Mouse (Mus musculus): ENCODE data around the gene Unc45a.

Gene Unc45a

GRCm38 (mm10) chr7:80340793-80341192 lies at the start of gene Unc45a:
Gene Unc45a, minus strand, starts transcription at chr7:80341005.
- peak; percentile 86 for DNase-seq (ENCODE audit: low spot score)

GRCm38 (mm10) chr7:80387633-80388543 lies 47.1 kb upstream of the Unc45a start, which contains the start of gene Fes:
Gene Fes, minus strand, starts transcription at chr7:80387946.
- DNase-seq (ENCODE audit: low spot score) = peak; percentile 57

- peak; percentile 30 for DNase-seq (ENCODE audit: low spot score)
Observed at GRCm38 (mm10) chr7:80387033-80387632, 46.3 kb upstream of the Unc45a start.

GRCm38 (mm10) chr7:80386235-80386930 lies 45.6 kb upstream of the Unc45a start:
- DNase-seq (ENCODE audit: low spot score) = peak; percentile 91

GRCm38 (mm10) chr7:80382919-80383318 lies 42.1 kb upstream of the Unc45a start:
- no peak for DNase-seq (ENCODE audit: low spot score)

- DNase-seq (ENCODE audit: low spot score) = no peak
Observed at GRCm38 (mm10) chr7:80379531-80379930, 38.7 kb upstream of the Unc45a start.

- peak; percentile 70 for DNase-seq (ENCODE audit: low spot score)
Observed at GRCm38 (mm10) chr7:80377471-80377870, 36.7 kb upstream of the Unc45a start.

- peak; percentile 37 for DNase-seq (ENCODE audit: low spot score)
Observed at GRCm38 (mm10) chr7:80376192-80376591, 35.4 kb upstream of the Unc45a start.

- DNase-seq (ENCODE audit: low spot score) = peak; percentile 78
Observed at GRCm38 (mm10) chr7:80375376-80376039, 34.7 kb upstream of the Unc45a start.

GRCm38 (mm10) chr7:80374733-80375132 lies 33.9 kb upstream of the Unc45a start:
- no peak for DNase-seq (ENCODE audit: low spot score)

GRCm38 (mm10) chr7:80374280-80374679 lies 33.5 kb upstream of the Unc45a start:
- no peak for DNase-seq (ENCODE audit: low spot score)

- DNase-seq (ENCODE audit: low spot score) = no peak
Observed at GRCm38 (mm10) chr7:80373850-80374249, 33.0 kb upstream of the Unc45a start.

- DNase-seq (ENCODE audit: low spot score) = no peak
Observed at GRCm38 (mm10) chr7:80373352-80373751, 32.5 kb upstream of the Unc45a start.

GRCm38 (mm10) chr7:80372667-80373066 lies 31.9 kb upstream of the Unc45a start:
- DNase-seq (ENCODE audit: low spot score) = no peak

GRCm38 (mm10) chr7:80372166-80372565 lies 31.4 kb upstream of the Unc45a start:
- DNase-seq (ENCODE audit: low spot score) = no peak

- peak; percentile 81 for DNase-seq (ENCODE audit: low spot score)
Observed at GRCm38 (mm10) chr7:80371041-80371751, 30.4 kb upstream of the Unc45a start, which contains the start of gene Man2a2. Gene Man2a2, minus strand, starts transcription at chr7:80371375.

GRCm38 (mm10) chr7:80370649-80371040 lies 29.8 kb upstream of the Unc45a start:
- DNase-seq (ENCODE audit: low spot score) = peak; percentile 89

GRCm38 (mm10) chr7:80369967-80370431 lies 29.2 kb upstream of the Unc45a start:
- peak; percentile 38 for DNase-seq (ENCODE audit: low spot score)

GRCm38 (mm10) chr7:80369461-80369860 lies 28.7 kb upstream of the Unc45a start:
- DNase-seq (ENCODE audit: low spot score) = no peak

- no peak for DNase-seq (ENCODE audit: low spot score)
Observed at GRCm38 (mm10) chr7:80368635-80369421, 28.0 kb upstream of the Unc45a start.

Data from MN1 (cell line).